Mouse (Mus musculus) heart, embryonic 12.5 days (tissue): ENCODE results near the gene Socs2. TPM values are rescaled to one million over a fixed set of nuclear protein-coding genes. Genes with fewer than 3 reads are reported as not detected.
"Not testable (repeated sequence)": the region's sequence is repeated elsewhere in the genome, so short reads cannot be mapped to it uniquely, and the experiment has no call there.

ENCODE experiments used
- ATAC-seq: fragments of 200-750 bp; cut with Nextera tagmentation; 2 replicates; pipeline ENCODE4 v1.8.0; 2017; ENCODE audit warnings: moderate TSS enrichment, moderate library complexity; ENCODE audit not compliant: insufficient number of reproducible peaks, low FRiP score
- H3K27ac ChIP-seq: fragments of 300-500 bp; sonication (generic); 2 replicates; pipeline ENCODE4 v1.5.1; 2016; ENCODE audit warnings: mild to moderate bottlenecking, moderate library complexity; ENCODE audit not compliant: poor library complexity, severe bottlenecking
- H3K27me3 ChIP-seq: fragments of 300-500 bp; sonication (generic); replicated peaks from 2 replicates; pipeline ENCODE4 v1.6.1; 2016; ENCODE audit warnings: mild to moderate bottlenecking, moderate library complexity
- H3K36me3 ChIP-seq: fragments of 300-500 bp; sonication (generic); 2 replicates; pipeline ENCODE4 v1.6.1; 2016; ENCODE audit warnings: mild to moderate bottlenecking, moderate library complexity
- H3K4me1 ChIP-seq: fragments of 300-500 bp; sonication (generic); replicated peaks from 2 replicates; pipeline ENCODE4 v1.6.1; 2016; ENCODE audit warnings: mild to moderate bottlenecking
- H3K4me2 ChIP-seq: fragments of 300-500 bp; sonication (generic); 2 replicates; pipeline ENCODE4 v1.6.1; 2016; ENCODE audit warnings: mild to moderate bottlenecking, moderate library complexity
- H3K4me3 ChIP-seq: fragments of 300-500 bp; sonication (generic); 2 replicates; pipeline ENCODE4 v1.5.1; 2016; ENCODE audit warnings: mild to moderate bottlenecking
- H3K9ac ChIP-seq: fragments of 300-500 bp; sonication (generic); 2 replicates; pipeline ENCODE4 v1.6.1; 2016; ENCODE audit warnings: mild to moderate bottlenecking, moderate library complexity
- H3K9me3 ChIP-seq: fragments of 300-500 bp; sonication (generic); replicated peaks from 2 replicates; pipeline ENCODE4 v1.6.1; 2016; ENCODE audit warnings: mild to moderate bottlenecking, moderate library complexity
- WGBS: fragments of 180-500 bp; shearing (Covaris S2); methylation state at CpG from one replicate; pipeline ENCODE4 v1.1.7; 2016; 5-methylcytosine and 5-hydroxymethylcytosine counted together
- polyA plus RNA-seq: library from polyadenylated mRNA; unstranded; fragments of >200 nt; fragmentation: Nextera tagmentation; extraction: Ambion mirVana; gene quantifications from 2 replicates; pipeline ENCODE4 v1.2.1, GENCODE M21; 2016

Socs2 gene
- polyA plus RNA-seq, 1 experiment from 2014 or later: 47.7 TPM

DNA sequence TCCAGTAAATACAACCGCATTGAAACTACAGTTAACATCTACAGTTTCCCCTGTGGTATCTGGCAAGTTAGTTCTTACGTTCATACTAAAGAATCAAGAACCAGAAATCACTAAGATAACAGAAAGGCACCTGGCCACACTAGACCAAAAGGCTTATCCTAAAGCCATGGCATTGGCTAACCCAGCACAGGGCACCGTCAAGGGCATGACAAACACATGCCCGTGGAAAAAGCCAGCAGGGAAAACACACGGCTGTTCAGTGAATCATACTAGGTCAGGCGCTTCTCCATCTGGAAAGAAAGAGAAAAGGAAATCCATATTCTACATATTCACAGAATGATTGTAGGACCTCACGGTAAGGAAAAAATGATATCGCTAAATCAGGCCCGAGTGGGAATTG, 26.1 kb downstream of the Socs2 start:
- 89% methylated on average over 9 of the region's 9 CpGs for WGBS
- no peak overlapping the region for H3K4me3 ChIP-seq
- no peaks in the 10 kb centered on the region for H3K36me3 ChIP-seq
- peaks cover 22% of the 10 kb centered on the region for H3K4me1 ChIP-seq
- H3K4me2 ChIP-seq: no peak overlapping the region
- no peak for ATAC-seq
- H3K27ac ChIP-seq: no peak overlapping the region
- no peaks in the 10 kb centered on the region for H3K9me3 ChIP-seq
- no peak overlapping the region for H3K9ac ChIP-seq
- no peaks in the 10 kb centered on the region for H3K27me3 ChIP-seq

DNA sequence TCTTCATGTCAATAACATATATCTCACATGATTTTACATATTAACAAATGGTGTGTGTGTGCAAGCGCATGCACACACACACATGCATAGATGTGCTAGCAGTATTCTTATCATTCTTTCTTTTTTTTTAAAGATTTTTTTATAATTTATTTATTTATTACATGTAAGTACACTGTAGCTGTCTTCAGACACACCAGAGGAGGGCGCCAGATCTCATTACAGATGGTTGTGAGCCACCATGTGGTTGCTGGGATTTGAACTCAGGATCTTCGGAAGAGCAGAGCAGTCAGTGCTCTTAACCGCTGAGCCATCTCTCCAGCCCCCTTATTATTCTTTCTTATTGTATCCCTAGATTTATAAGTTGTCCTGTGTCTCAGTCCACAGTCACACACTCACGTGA, 27.2 kb downstream of the Socs2 start:
- not testable (repeated sequence) for H3K4me3 ChIP-seq, H3K4me2 ChIP-seq, ATAC-seq, H3K9ac ChIP-seq, H3K27me3 ChIP-seq, H3K36me3 ChIP-seq, H3K27ac ChIP-seq, H3K9me3 ChIP-seq
- H3K4me1 ChIP-seq: peaks cover 18% of the 10 kb centered on the region
- WGBS: 90% methylated on average over 5 of the region's 5 CpGs

DNA sequence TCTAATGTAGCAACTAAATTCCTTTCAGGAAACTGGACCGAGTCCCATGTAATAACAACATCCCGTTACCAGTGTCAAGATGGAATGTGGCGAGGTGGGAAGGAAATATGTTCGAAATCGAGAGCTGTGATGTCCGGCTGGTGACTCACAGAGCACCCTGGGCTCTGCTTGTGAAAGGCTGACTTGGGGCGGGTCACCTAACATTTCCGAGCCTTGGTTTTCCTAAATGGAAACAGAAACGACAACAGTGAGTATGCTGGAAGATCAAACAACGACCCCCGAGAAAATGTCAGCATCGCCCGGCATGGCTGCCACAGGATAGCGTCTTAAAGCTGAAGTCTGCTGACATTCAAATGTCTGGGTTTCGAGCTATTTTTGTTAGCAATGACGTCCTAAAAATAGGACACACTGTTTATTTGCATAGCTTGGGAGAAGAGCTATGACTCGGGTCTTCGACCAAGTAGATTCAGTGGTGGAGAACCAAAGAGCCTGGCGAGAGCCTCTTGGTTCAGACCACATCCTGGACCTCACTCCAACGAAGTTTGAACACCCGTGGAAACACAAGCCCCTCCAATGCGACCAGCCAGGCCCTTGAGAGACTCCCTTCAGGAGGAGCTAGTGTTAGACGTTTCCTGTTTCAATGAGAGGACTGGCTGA, 28.0 kb downstream of the Socs2 start:
- ATAC-seq: 0 out of 2 replicates have a peak, but pooled peaks have one; percentile 18
- peaks cover 10% of the 10 kb centered on the region; the same call in 1 of the 2 replicates for H3K4me1 ChIP-seq
- H3K27ac ChIP-seq: no peak overlapping the region
- 39% methylated on average over 23 of the region's 23 CpGs for WGBS
- no peaks in the 10 kb centered on the region for H3K27me3 ChIP-seq
- no peak overlapping the region for H3K9ac ChIP-seq
- H3K4me2 ChIP-seq: peak overlapping the region; percentile 49
- no peaks in the 10 kb centered on the region for H3K36me3 ChIP-seq
- no peaks in the 10 kb centered on the region for H3K9me3 ChIP-seq
- peak overlapping the region; percentile 8; the same call in 1 of the 2 replicates for H3K4me3 ChIP-seq

DNA sequence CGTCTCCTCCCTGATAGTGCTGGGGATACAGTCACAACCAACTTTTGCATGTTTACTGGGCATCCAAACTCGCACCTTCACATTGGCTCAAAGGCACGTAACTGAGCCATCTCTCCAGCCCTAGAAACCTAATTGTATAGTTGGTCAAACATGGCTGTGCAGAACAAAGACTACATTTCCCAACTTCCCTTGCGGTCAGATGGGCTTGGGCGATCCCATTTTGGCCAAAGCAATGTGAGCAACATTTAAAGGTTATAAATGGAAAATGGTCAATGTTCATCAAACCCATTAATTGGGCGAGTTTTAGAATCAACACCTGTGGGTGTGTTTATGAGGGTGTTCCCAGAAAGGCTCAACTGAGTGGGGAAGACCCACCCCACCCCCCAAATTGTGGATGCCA, 30.5 kb downstream of the Socs2 start:
- Histone ChIP-seq H3K9me3 (no peaks in the 10 kb centered on the region), H3K27ac (no peak overlapping the region), H3K36me3 (no peaks in the 10 kb centered on the region), H3K4me3 (no peak overlapping the region), H3K27me3 (no peaks in the 10 kb centered on the region), H3K4me1 (peaks cover 10% of the 10 kb centered on the region; the same call in 1 of the 2 replicates), H3K4me2 (no peak overlapping the region), H3K9ac (no peak overlapping the region)
- no peak for ATAC-seq
- 91% methylated on average over 6 of the region's 6 CpGs for WGBS

DNA sequence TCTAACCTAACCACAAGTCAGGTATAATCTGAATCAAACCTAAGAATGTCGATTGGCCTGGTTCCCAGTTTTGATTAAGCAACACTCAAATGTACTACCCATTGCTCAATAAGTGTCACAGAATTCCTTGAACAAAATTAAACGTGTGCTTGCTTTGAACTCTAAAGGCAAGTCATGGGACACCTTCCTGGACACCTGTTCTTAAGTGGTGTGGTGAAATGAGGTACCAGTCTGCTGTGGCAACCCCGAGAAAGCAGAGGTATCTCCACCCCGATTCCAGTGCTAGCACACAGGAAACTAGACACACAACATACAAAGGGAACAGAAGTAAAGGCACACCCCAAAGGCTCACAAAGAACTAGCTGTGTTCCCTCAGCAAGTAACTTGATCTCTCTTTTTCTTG, 31.2 kb downstream of the Socs2 start:
- Histone ChIP-seq H3K4me1 (peaks cover 10% of the 10 kb centered on the region; the same call in 1 of the 2 replicates), H3K27ac (no peak overlapping the region), H3K27me3 (no peaks in the 10 kb centered on the region), H3K9me3 (no peaks in the 10 kb centered on the region), H3K36me3 (no peaks in the 10 kb centered on the region), H3K4me3 (no peak overlapping the region), H3K9ac (no peak overlapping the region), H3K4me2 (no peak overlapping the region)
- no peak for ATAC-seq
- 70% methylated on average over 4 of the region's 4 CpGs for WGBS

DNA sequence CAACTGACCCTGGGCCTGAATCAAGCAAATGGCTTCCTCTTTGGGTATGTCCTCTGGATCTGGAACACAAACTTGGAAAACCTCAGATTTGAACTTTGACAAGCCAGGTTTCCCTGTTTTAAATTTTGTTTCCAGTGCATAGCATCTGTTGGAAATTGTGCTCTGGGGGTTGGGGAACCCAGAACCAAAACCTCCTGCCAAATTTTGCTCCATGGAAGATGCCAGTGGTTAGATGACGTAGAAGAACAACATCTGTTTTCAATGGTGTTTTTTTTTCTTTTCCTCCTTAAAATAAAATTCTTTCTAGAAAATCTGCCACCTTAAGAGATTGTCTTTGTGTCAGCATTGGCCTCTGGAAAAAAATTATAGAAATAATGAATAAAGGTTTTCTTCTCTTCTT, 31.9 kb downstream of the Socs2 start:
- 75% methylated on average over 1 of the region's 1 CpGs for WGBS
- no peaks in the 10 kb centered on the region for H3K36me3 ChIP-seq
- H3K27me3 ChIP-seq: no peaks in the 10 kb centered on the region
- no peak overlapping the region for H3K9ac ChIP-seq
- H3K27ac ChIP-seq: no peak overlapping the region
- peaks cover 5% of the 10 kb centered on the region; the same call in 1 of the 2 replicates for H3K9me3 ChIP-seq
- H3K4me3 ChIP-seq: no peak overlapping the region
- peaks cover 10% of the 10 kb centered on the region; the same call in 1 of the 2 replicates for H3K4me1 ChIP-seq
- no peak for ATAC-seq
- H3K4me2 ChIP-seq: no peak overlapping the region

DNA sequence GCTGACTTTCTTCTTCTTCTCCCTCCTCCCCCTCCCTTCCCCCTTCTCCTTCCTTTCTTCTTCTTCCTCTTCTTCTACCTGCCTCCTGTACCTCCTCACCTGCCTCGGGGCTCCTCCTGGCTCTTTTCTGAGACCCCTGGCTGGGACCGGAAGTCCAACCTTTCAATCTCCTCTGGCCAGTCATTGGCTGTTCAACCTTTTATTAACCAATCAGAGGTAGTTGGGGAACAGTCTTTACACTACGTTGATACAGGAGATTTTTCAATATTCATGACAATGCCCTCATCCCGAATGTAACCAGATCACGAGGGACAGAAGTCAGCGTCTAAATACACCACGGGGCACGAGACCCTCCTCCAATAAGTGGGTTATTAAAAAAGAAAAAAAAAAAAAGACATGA, 32.5 kb downstream of the Socs2 start:
- Histone ChIP-seq H3K36me3 (no peaks in the 10 kb centered on the region), H3K4me3 (no peak overlapping the region), H3K27ac (no peak overlapping the region), H3K9me3 (peaks cover 8% of the 10 kb centered on the region; the same call in 1 of the 2 replicates), H3K27me3 (no peaks in the 10 kb centered on the region), H3K4me2 (no peak overlapping the region), H3K9ac (no peak overlapping the region), H3K4me1 (peaks cover 10% of the 10 kb centered on the region; the same call in 1 of the 2 replicates)
- ATAC-seq: no peak
- WGBS: 81% methylated on average over 8 of the region's 8 CpGs

DNA sequence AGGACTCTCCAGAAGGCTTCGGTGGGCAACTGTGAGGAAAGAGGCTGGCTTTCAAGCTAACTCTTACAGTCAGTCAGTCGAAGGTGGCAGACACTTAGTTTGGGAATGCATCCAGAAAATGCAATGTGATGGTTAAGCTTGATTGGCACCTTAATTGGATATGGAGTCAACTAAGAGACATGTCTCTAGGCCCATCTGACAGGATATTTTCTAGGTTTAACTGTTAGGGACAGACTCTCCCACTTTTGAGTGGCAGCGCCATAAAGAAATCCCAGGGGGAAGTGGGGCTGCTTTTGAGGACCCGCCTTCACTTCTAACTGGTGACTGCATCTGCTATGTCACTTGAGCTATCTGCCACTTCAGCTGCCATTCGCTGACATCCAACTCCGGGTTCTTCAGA, 43.6 kb downstream of the Socs2 start:
- Histone ChIP-seq H3K27ac (no peak overlapping the region), H3K4me1 (no peaks in the 10 kb centered on the region), H3K9me3 (peaks cover 8% of the 10 kb centered on the region), H3K9ac (no peak overlapping the region), H3K4me2 (no peak overlapping the region), H3K36me3 (no peaks in the 10 kb centered on the region), H3K27me3 (no peaks in the 10 kb centered on the region), H3K4me3 (no peak overlapping the region)
- no peak for ATAC-seq
- 79% methylated on average over 6 of the region's 6 CpGs for WGBS

DNA sequence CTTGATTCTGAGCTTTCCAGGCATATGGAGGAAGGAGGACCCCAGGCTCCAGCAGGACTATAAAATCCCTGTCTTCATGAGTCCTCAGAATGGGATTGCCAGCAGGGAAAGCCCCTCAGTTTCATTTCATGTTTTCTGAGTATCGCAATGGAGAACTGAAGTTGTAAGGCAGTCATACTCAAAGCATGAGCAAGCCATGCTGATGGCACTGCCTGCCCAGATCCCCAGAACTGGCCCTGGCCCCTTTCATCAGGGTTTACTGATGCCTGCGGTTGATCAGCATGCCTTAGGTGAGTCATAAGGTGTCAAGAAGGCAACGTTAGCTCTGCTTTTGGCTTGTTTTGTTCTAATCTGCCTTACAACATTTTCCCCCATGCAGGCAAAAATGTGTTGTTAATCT, 45.0 kb downstream of the Socs2 start:
- H3K27ac ChIP-seq: no peak overlapping the region
- no peak for ATAC-seq
- H3K4me1 ChIP-seq: no peaks in the 10 kb centered on the region
- no peak overlapping the region for H3K4me2 ChIP-seq
- no peaks in the 10 kb centered on the region for H3K36me3 ChIP-seq
- no peak overlapping the region for H3K4me3 ChIP-seq
- WGBS: 68% methylated on average over 3 of the region's 3 CpGs
- H3K9ac ChIP-seq: no peak overlapping the region
- no peaks in the 10 kb centered on the region for H3K27me3 ChIP-seq
- no peaks in the 10 kb centered on the region; the same call in 1 of the 2 replicates for H3K9me3 ChIP-seq

DNA sequence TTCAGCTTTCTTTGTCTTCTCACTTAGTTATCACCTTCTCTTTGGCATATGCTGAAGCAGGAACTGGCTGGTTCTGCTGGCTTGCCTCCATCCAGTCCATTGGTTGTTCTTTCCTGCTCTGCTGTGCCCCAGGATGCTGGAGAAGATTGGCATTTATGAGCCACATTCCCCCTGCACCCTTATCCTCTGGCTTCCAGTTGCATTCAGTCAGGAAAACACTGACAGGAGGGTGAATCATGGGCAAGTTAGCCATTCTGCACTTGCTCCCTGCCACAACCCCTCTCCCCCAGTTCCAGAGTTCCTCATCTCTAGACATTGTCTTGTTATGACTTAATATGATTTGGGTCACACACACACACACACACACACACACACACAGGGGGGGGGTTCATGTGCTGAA, 47.8 kb downstream of the Socs2 start:
- no peaks in the 10 kb centered on the region for H3K27me3 ChIP-seq
- no peak overlapping the region for H3K4me2 ChIP-seq
- H3K9ac ChIP-seq: no peak overlapping the region
- no peaks in the 10 kb centered on the region for H3K4me1 ChIP-seq
- ATAC-seq: no peak
- no peaks in the 10 kb centered on the region; the same call in 1 of the 2 replicates for H3K9me3 ChIP-seq
- H3K36me3 ChIP-seq: no peaks in the 10 kb centered on the region
- no peak overlapping the region for H3K27ac ChIP-seq
- no peak overlapping the region for H3K4me3 ChIP-seq

DNA sequence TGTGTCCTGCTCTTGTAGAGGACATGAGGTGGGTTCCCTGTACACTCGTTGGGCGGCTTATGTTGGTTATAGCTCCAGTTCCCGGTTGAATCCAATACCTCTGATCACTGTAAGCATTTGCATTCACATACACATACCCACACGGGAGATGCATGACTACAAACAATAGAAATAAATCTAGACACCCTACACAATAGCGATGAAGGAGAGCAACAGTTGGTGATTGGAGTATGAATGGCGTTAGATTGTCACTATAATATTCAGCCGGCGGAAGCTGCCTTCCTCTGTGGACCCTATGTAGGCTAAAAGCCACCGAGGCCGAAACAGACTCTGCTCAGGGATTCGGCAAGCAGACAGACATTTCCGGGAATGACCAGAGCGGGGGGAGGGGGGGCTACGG, 48.8 kb downstream of the Socs2 start:
- H3K27me3 ChIP-seq: no peaks in the 10 kb centered on the region
- no peak overlapping the region for H3K27ac ChIP-seq
- no peak overlapping the region for H3K4me3 ChIP-seq
- ATAC-seq: no peak
- H3K36me3 ChIP-seq: no peaks in the 10 kb centered on the region
- H3K4me1 ChIP-seq: no peaks in the 10 kb centered on the region
- H3K9me3 ChIP-seq: no peaks in the 10 kb centered on the region; the same call in 1 of the 2 replicates
- H3K4me2 ChIP-seq: no peak overlapping the region
- 87% methylated on average over 14 of the region's 14 CpGs for WGBS
- H3K9ac ChIP-seq: no peak overlapping the region

DNA sequence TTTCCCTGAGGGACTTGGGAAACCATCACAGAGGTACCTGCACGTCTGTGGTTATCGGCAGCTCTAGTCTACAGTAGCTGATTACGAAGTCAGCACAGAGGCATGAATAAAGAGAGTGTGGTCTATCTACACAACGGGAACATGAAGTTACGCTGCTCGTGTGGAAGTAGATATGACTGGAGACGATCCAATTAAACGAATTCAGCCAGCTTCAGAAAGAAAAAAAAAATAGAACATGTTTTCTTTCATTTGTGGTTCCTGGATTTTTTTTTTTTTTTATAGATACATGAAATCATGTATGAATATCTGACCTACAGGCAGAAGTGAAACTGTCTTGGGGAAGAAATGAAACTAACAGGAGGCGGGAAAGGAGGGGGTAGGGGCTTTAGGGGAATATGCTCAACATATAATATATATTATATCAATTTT, 49.3 kb downstream of the Socs2 start:
- H3K4me3 ChIP-seq: no peak overlapping the region
- 73% methylated on average over 9 of the region's 9 CpGs for WGBS
- H3K27ac ChIP-seq: no peak overlapping the region

More for the DNA sequence above, 49.3 kb downstream of the Socs2 start:
- Histone ChIP-seq H3K9me3 (no peaks in the 10 kb centered on the region; the same call in 1 of the 2 replicates), H3K36me3 (no peaks in the 10 kb centered on the region), H3K9ac (no peak overlapping the region), H3K4me1 (no peaks in the 10 kb centered on the region), H3K27me3 (no peaks in the 10 kb centered on the region), H3K4me2 (no peak overlapping the region)
- ATAC-seq: no peak
